Mouse (Mus musculus): ENCODE results near the gene Muc4. TPM values are rescaled to one million over a fixed set of nuclear protein-coding genes. Genes with fewer than 3 reads are reported as not detected.
A peak's percentile ranks its signal among the peaks of the same experiment; 100 is the strongest.

The Muc4 gene
- polyA plus RNA-seq, 1 experiment from 2014 or later = 2.3 TPM

DNA sequence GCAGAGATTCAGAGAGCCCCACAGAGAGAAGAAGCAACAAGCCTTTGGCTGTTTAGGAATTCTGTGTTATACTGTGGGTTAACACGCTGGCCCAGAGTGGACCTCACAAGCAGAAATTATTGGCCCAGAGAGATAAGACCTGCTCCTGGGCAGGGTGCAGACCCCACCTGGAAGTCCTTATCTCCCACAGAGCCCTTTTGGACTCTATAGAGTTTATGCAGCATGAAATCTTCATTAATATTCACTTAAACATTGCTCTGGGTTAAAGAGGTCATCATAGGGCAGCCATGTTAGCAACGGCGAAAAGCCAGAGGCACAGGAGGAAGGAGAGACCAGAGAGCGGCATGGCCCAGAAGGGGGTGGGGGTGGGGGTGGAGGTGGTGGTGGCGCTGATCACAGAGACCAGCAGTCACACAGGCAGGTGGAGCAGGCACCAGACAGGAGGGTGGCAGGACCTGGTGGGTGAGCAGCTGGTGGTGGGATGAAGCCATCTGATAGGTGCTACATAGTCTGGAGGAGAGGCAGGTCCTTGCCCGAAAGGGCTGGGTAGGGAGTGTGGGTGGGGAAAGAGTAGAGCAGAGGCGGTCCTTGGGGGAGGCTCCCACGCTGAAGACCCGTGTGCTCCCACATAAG lies 27.7 kb upstream of the Muc4 start:
- no peaks in the 10 kb centered on the region for H3K36me3 ChIP-seq
- no peak overlapping the region for H3K4me2 ChIP-seq (replicated peaks)
- no peaks in the 10 kb centered on the region for H3K9me3 ChIP-seq (replicated peaks)
- no peak overlapping the region for H3K27ac ChIP-seq (replicated peaks)
- H3K9ac ChIP-seq = no peak overlapping the region
- WGBS = 74% methylated on average over 9 of the region's 9 CpGs
- no peaks in the 10 kb centered on the region for H3K27me3 ChIP-seq
- H3K4me1 ChIP-seq = peaks cover 11% of the 10 kb centered on the region
- no peak overlapping the region for H3K4me3 ChIP-seq (replicated peaks)
- ATAC-seq (ENCODE audit: insufficient number of reproducible peaks, low FRiP score, low TSS enrichment, low read depth) = 0 out of 2 replicates have a peak, but pooled peaks have one; percentile 55

DNA sequence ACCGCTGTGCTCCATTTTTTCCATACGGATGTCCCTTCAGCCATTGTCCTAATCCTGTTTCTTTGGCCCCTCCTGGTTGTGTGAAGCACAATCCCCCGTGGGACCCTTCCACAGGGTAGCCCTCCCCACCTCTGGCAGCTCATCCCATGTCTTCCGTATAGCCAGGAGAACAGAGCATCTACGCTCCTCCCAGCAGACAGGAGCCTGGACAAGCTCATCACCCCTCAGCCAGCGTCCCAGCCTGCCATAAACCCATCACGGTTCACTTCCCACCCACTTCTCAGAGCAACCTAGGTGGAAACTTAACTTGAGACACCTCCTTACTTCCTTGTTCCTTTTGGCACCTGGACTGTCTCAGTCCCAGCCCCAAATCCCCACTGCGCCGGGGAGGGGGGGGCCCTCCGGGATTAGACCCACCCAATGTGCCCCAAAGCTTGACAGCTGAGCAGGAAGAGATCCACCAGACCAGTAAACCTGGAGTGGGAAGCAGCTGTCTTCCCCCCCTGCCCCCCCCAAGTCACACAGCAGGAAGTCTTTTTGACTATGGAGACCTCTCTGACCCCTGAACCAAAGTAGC lies 27.1 kb upstream of the Muc4 start:
- 0 out of 2 replicates have a peak overlapping the region, but pooled peaks have one; percentile 11 for H3K27ac ChIP-seq (replicated peaks)
- H3K9ac ChIP-seq = no peak overlapping the region
- H3K4me3 ChIP-seq (replicated peaks) = no peak overlapping the region
- WGBS = 80% methylated on average over 10 of the region's 10 CpGs
- no peaks in the 10 kb centered on the region for H3K27me3 ChIP-seq
- ATAC-seq (ENCODE audit: insufficient number of reproducible peaks, low FRiP score, low TSS enrichment, low read depth) = 0 out of 2 replicates have a peak, but pooled peaks have one; percentile 13
- H3K36me3 ChIP-seq = no peaks in the 10 kb centered on the region
- H3K4me2 ChIP-seq (replicated peaks) = no peak overlapping the region
- peaks cover 11% of the 10 kb centered on the region for H3K4me1 ChIP-seq
- no peaks in the 10 kb centered on the region for H3K9me3 ChIP-seq (replicated peaks)

DNA sequence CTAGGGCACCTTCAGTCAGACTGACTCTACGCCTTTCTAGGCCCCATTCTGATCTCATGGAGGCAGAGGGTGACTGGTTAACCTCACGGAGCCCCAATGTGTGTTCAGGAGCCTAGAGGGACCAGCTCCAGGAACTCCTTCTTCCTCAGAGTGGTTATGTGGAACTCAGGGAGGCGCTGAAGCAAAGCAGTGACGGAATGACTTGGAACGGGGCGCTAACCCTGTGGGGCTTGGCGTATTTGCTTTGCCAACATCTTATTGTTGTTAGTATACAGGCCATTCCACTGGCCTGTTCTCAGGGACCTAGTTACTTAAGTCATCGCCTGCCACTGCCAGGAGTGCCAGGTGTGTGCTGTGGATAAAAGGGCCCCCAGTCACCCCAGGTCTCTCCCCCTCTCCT lies 26.6 kb upstream of the Muc4 start:
- H3K36me3 ChIP-seq = no peaks in the 10 kb centered on the region

DNA sequence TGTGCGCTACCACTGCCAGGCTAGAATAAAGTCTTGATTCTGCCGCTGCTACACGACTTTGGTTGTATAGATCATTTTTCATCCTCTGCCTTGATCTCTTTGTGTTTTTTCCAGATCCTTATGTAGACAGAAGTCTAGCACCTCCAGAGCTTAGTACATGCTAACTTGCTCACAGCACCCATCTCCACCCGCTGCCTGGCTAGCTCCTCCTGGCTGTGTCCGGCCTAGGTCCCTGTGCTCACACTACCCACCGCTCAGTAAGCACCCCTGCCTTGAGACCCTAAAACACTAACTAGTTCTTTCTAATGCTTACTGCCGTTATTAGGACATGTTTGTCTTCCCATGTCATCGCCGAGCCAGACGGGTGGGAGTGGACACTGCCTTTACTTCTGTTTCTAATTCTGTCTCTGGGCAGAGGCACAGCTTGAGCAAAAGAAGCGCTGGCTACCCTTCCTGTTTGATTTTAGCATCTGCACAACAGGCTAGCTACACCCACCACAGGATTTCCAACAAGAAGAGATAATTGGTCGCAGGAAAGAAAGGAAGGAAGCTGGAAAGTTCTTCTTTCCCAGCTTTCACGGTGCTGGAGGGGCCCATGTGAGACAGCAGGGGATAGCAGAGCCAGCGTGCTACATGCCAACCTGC lies 25.1 kb upstream of the Muc4 start:
- no peak for ATAC-seq (ENCODE audit: insufficient number of reproducible peaks, low FRiP score, low TSS enrichment, low read depth)
- H3K9me3 ChIP-seq (replicated peaks) = no peaks in the 10 kb centered on the region
- H3K4me2 ChIP-seq (replicated peaks) = 0 out of 2 replicates have a peak overlapping the region, but pooled peaks have one; percentile 19
- H3K4me3 ChIP-seq (replicated peaks) = no peak overlapping the region
- WGBS = 47% methylated on average over 14 of the region's 14 CpGs
- peaks cover 11% of the 10 kb centered on the region for H3K4me1 ChIP-seq
- no peak overlapping the region for H3K9ac ChIP-seq
- H3K27ac ChIP-seq (replicated peaks) = peak overlapping the region; percentile 69
- no peaks in the 10 kb centered on the region for H3K27me3 ChIP-seq
- no peaks in the 10 kb centered on the region for H3K36me3 ChIP-seq

More for the DNA sequence above, 26.6 kb upstream of the Muc4 start:
- Histone ChIP-seq H3K9ac (no peak overlapping the region), H3K27me3 (no peaks in the 10 kb centered on the region), H3K4me1 (peaks cover 11% of the 10 kb centered on the region), H3K27ac (replicated peaks) (0 out of 2 replicates have a peak overlapping the region, but pooled peaks have one; percentile 11), H3K4me3 (replicated peaks) (no peak overlapping the region), H3K9me3 (replicated peaks) (no peaks in the 10 kb centered on the region), H3K4me2 (replicated peaks) (no peak overlapping the region)
- 88% methylated on average over 8 of the region's 8 CpGs for WGBS
- ATAC-seq (ENCODE audit: insufficient number of reproducible peaks, low FRiP score, low TSS enrichment, low read depth) = no peak

DNA sequence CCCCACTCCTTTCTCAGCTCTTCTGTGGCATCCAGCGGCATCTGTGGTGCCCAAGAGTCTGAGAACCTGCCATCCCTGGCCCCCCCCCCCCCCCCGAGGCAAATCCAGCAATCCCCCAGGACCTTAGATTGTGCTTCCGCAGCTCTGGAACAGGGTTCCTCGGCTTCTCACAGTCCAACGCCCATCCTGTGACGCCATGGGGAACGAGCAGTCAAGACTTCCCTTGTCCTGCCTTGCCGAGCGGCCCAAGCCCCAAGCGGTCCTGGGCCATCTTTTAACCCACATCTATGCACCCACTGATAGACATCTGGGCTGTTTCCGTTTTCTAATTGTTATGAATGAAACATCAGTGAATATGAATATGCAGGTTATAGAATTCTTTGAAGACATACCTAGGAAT lies 23.5 kb upstream of the Muc4 start:
- Histone ChIP-seq H3K9me3 (replicated peaks) (no peaks in the 10 kb centered on the region), H3K4me3 (replicated peaks) (no peak overlapping the region), H3K4me1 (peaks cover 11% of the 10 kb centered on the region), H3K9ac (no peak overlapping the region), H3K27me3 (no peaks in the 10 kb centered on the region), H3K36me3 (no peaks in the 10 kb centered on the region), H3K4me2 (replicated peaks) (no peak overlapping the region), H3K27ac (replicated peaks) (no peak overlapping the region)
- no peak for ATAC-seq (ENCODE audit: insufficient number of reproducible peaks, low FRiP score, low TSS enrichment, low read depth)
- 86% methylated on average over 11 of the region's 11 CpGs for WGBS

DNA sequence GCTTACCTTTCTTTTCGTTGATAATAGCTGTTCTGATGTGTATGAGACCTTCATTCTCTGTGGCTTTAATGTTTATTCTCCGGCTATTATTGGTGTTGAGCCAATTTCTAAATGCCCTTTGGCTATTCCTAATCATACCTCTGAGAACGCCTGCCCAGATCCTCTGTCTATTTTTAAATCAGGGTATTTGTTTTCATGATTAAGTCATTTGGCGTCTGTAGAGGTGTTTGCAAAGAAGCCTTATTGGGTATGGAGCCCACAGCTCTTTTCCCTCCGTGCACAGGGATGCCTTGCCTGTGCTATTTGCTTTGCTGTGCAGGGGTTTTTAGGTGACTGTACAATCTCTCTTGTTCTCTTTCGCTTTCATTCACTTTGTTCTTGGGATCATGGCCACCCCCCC lies 22.1 kb upstream of the Muc4 start:
- no peaks in the 10 kb centered on the region for H3K36me3 ChIP-seq
- WGBS = 49% methylated on average over 6 of the region's 6 CpGs
- no peak overlapping the region for H3K4me2 ChIP-seq (replicated peaks)
- no peak for ATAC-seq (ENCODE audit: insufficient number of reproducible peaks, low FRiP score, low TSS enrichment, low read depth)
- no peak overlapping the region for H3K9ac ChIP-seq
- H3K27ac ChIP-seq (replicated peaks) = no peak overlapping the region
- no peaks in the 10 kb centered on the region for H3K27me3 ChIP-seq
- peaks cover 11% of the 10 kb centered on the region for H3K4me1 ChIP-seq
- no peaks in the 10 kb centered on the region for H3K9me3 ChIP-seq (replicated peaks)
- no peak overlapping the region for H3K4me3 ChIP-seq (replicated peaks)

DNA sequence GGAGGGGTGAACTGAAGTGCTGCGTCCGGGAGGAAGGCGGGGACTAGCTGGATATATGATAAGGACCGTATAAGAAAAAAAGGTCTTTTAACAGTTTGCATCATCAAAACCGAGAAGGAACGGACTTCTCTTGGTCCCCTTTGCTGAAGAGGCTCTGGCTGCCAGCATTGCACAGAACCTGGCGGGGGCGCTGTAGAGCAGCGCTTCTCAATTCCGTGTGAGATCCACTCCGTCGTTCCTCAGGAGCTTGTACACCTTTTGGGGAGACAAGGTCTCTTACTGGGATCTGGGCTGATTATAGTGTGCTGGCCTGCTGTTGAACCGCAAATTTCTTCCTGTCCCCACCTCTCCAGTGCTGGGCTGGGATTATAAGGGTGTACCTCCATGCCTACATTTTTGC lies 20.3 kb upstream of the Muc4 start:
- Histone ChIP-seq H3K4me2 (replicated peaks) (0 out of 2 replicates have a peak overlapping the region, but pooled peaks have one; percentile 17), H3K27me3 (no peaks in the 10 kb centered on the region), H3K4me3 (replicated peaks) (no peak overlapping the region), H3K27ac (replicated peaks) (no peak overlapping the region), H3K9ac (no peak overlapping the region), H3K36me3 (no peaks in the 10 kb centered on the region), H3K9me3 (replicated peaks) (no peaks in the 10 kb centered on the region), H3K4me1 (peaks cover 8% of the 10 kb centered on the region)
- 20% methylated on average over 13 of the region's 13 CpGs for WGBS
- ATAC-seq (ENCODE audit: insufficient number of reproducible peaks, low FRiP score, low TSS enrichment, low read depth) = no peak

DNA sequence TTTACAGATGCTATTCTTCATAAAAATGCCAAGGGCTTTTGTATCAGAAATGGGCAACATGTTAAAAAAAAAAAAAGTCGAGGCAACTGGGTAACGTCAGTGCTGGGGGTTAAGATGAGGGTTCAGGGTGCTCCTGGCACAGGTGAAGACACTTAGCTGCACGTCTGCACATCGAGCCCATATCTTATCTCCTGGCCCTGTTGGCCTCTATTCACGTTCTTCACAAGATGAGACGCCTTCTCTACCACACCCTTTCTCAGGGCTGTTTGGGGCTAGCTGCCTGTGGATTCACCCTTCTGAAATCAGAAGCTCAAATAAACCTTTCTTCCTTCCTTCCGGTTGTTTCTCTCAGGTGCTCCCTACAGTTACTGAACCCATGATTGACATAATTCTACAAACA lies 12.5 kb upstream of the Muc4 start:
- H3K4me1 ChIP-seq = no peaks in the 10 kb centered on the region
- ATAC-seq (ENCODE audit: insufficient number of reproducible peaks, low FRiP score, low TSS enrichment, low read depth) = no peak
- H3K27me3 ChIP-seq = no peaks in the 10 kb centered on the region
- no peak overlapping the region for H3K27ac ChIP-seq (replicated peaks)
- H3K4me3 ChIP-seq (replicated peaks) = no peak overlapping the region
- no peak overlapping the region for H3K4me2 ChIP-seq (replicated peaks)
- no peak overlapping the region for H3K9ac ChIP-seq
- no peaks in the 10 kb centered on the region for H3K9me3 ChIP-seq (replicated peaks)
- no peaks in the 10 kb centered on the region for H3K36me3 ChIP-seq
- 75% methylated on average over 7 of the region's 7 CpGs for WGBS

DNA sequence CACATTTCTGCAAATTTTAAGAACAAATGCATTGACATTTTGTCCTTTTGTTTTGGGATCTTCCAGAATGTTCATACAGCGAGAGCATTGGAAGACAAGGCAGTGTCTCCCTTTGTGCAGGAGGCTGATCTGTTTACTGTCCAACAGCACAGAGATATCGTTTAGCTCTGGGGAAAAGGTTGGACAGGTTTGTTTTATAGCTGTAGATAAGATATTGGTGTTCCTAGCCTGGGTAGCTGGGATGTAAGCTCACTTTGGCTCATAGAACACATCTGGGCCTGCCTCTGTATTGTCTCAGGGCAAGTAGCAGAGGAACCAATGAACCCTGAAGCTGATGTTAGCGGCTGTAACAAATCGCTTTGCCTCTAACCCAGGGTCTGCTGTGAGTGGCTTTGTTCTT lies 11.9 kb upstream of the Muc4 start:
- WGBS = 76% methylated on average over 4 of the region's 4 CpGs
- no peaks in the 10 kb centered on the region for H3K36me3 ChIP-seq
- H3K4me3 ChIP-seq (replicated peaks) = no peak overlapping the region
- H3K4me1 ChIP-seq = no peaks in the 10 kb centered on the region
- no peaks in the 10 kb centered on the region for H3K9me3 ChIP-seq (replicated peaks)
- no peak for ATAC-seq (ENCODE audit: insufficient number of reproducible peaks, low FRiP score, low TSS enrichment, low read depth)
- H3K9ac ChIP-seq = no peak overlapping the region
- no peak overlapping the region for H3K4me2 ChIP-seq (replicated peaks)
- no peaks in the 10 kb centered on the region for H3K27me3 ChIP-seq
- no peak overlapping the region for H3K27ac ChIP-seq (replicated peaks)

DNA sequence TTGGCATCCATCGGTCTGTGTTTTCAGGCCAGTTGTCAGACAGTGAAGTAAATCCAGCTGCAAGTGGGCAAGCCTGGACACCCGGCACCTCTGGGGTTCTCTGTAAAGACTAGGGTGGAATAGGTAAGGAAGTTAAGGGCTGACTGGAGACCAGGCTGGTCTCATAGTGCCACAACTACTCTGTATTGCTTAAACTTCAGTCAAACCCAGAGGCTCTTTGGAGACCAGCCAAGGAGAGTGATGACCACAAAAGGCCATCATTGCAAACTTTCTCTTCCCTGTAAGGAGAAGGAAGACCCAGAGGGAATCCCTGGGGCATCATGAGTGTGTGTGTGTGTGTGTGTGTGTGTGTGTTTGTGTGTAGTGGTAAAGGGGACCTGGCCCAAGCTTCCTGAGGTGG lies 11.4 kb upstream of the Muc4 start:
- no peak overlapping the region for H3K9ac ChIP-seq
- WGBS = 57% methylated on average over 2 of the region's 2 CpGs
- no peaks in the 10 kb centered on the region for H3K4me1 ChIP-seq
- H3K27ac ChIP-seq (replicated peaks) = no peak overlapping the region
- no peak overlapping the region for H3K4me2 ChIP-seq (replicated peaks)
- H3K4me3 ChIP-seq (replicated peaks) = no peak overlapping the region
- no peaks in the 10 kb centered on the region for H3K9me3 ChIP-seq (replicated peaks)
- no peak for ATAC-seq (ENCODE audit: insufficient number of reproducible peaks, low FRiP score, low TSS enrichment, low read depth)
- H3K36me3 ChIP-seq = no peaks in the 10 kb centered on the region
- no peaks in the 10 kb centered on the region for H3K27me3 ChIP-seq

DNA sequence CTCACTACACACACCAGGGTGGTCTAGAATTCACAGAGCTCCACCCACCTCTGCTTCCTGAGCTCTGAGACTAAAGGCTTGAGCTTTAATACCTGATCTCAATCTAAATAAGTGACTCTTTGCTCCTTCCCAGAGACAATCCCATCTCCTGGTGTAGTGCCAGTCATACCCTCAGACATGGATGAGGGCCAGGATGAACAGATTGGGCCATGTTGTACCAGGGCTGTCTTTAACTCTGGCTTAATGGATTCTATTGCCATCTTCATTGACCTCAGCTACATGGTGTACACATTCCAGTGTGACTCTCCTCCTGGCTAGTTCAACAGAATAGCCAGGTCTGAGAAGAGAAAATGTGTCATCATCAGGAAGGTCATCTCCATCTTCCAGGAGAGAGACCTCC lies 9.2 kb upstream of the Muc4 start:
- H3K4me1 ChIP-seq = no peaks in the 10 kb centered on the region
- no peaks in the 10 kb centered on the region for H3K27me3 ChIP-seq
- H3K27ac ChIP-seq (replicated peaks) = no peak overlapping the region
- no peak overlapping the region for H3K9ac ChIP-seq
- H3K4me2 ChIP-seq (replicated peaks) = no peak overlapping the region
- no peak for ATAC-seq (ENCODE audit: insufficient number of reproducible peaks, low FRiP score, low TSS enrichment, low read depth)
- H3K9me3 ChIP-seq (replicated peaks) = no peaks in the 10 kb centered on the region
- no peaks in the 10 kb centered on the region for H3K36me3 ChIP-seq
- H3K4me3 ChIP-seq (replicated peaks) = no peak overlapping the region
